Mouse (Mus musculus) gastrocnemius, postnatal 25 days (tissue): ENCODE data around the gene Narfl. TPM values are rescaled to one million over a fixed set of nuclear protein-coding genes. Genes with fewer than 3 reads are reported as not detected.
"Not testable (repeated sequence)": the region's sequence is repeated elsewhere in the genome, so short reads cannot be mapped to it uniquely, and the experiment has no call there.

ENCODE experiments used
- DNase-seq: peaks from one replicate; pipeline ENCODE4 v3.0.0; 2022
- long read RNA-seq, 2 experiments: library from polyadenylated mRNA; stranded (forward); transcript quantifications; one replicate each; pipeline ENCODE4 v2.0.0; 2021
- total RNA-seq, 2 experiments: library from RNA; stranded (reverse); gene quantifications; 1 replicate in 1 of 2; 2 replicates in 1 of 2; pipeline ENCODE4 v1.2.3; 2021

The Narfl gene
- 10 to 100 TPM; 28.9 to 30.8 TPM for total RNA-seq
- long read RNA-seq, experiment 1, transcript Narfl-201 (11 exons, 2,555 nt) = major isoform, 74 of 93 reads
- long read RNA-seq, experiment 1, partial matches to known transcripts = 3 of 93 reads
- long read RNA-seq, experiment 1, other reads (novel, unspliced or antisense) = 15 of 93 reads
- long read RNA-seq, experiment 2, transcript Narfl-201 (11 exons, 2,555 nt) = major isoform, 73 of 81 reads
- long read RNA-seq, experiment 2, partial matches to known transcripts = 1 of 81 reads
- long read RNA-seq, experiment 2, other reads (novel, unspliced or antisense) = 7 of 81 reads

- DNase-seq = peak; percentile 94
These were observed at the start of gene Narfl for GRCm38 (mm10) chr17:25773549-25774120. Gene Narfl (plus strand): TSS chr17:25773776.

- DNase-seq = no peak
These were observed 49.7 kb upstream of the Narfl start for GRCm38 (mm10) chr17:25723919-25724318.

DNA sequence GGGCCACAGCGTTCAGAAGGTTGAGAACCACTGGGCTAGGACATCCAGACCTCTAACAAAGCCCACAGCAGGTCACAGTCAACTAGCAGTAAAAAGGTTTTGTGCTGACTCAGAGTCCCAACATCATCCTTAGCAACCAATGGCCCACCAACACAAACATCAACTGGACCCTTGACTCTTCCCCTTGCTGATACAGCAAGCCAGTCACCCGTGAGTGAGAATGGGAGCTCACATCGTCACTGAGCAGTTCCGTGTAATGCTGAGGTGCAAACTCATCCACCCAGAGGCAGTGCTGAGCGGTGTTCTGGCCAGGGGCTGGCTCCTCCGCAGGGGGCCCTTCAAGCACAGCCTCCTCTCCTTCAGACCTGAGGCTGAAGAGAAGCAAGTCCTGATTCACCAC is 48.3 kb upstream of the Narfl start:
- DNase-seq = no peak

DNA sequence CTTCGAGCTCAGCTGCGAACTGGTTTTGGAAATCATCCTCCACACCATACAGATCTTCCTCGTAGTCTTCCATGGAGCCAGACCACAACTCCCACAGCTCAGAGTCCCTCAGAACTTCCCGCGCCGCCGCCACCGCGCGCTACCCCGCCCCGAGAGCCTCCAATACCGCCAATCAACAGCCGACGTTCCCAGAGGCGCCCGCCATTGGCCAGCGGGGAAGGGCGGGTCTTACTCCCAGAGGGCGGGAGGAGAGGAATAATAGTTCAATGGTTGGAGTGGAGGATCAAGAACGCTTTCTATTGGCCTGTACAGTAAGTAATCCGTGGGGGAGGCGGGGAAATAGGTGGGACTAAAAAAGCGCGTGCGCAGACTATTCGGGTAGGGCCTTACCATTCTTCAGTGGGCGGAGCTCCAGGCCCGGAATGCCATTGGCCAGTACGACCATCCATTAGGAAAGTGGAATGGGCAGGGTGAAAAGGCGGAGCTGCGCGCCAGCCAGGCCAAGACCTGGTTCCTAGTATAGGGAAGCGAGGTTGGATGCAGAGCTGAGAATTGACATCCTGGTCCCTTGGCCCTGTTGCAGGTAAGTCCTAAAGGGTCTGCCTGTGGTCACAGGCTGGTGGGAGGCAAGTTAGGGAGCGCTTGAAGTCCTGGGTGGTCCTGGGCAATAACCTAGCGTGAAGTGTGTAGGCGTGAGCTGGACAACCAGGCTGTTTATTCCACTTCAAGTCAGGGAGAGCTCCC is 46.1 kb upstream of the Narfl start, which contains the start of the genes Chtf18 and Rpusd1:
TSS of gene Chtf18 (minus strand) at position 155 of the 744 bp plus-strand sequence.
TSS of gene Rpusd1 (plus strand) at position 406 of the 744 bp plus-strand sequence.
- peak; percentile 99 for DNase-seq

GRCm38 (mm10) chr17:25728009-25728270 is 45.6 kb upstream of the Narfl start:
- peak; percentile 14 for DNase-seq

- peak; percentile 51 for DNase-seq
These were observed 41.5 kb upstream of the Narfl start for GRCm38 (mm10) chr17:25732082-25732481.

- no peak for DNase-seq
These were observed 38.3 kb upstream of the Narfl start for GRCm38 (mm10) chr17:25735246-25735645.

- DNase-seq = no peak
These were observed 37.8 kb upstream of the Narfl start, which contains the start of gene Mslnl for GRCm38 (mm10) chr17:25735745-25736144. Gene Mslnl (plus strand): TSS chr17:25736042.

- no peak for DNase-seq
These were observed 34.7 kb upstream of the Narfl start for GRCm38 (mm10) chr17:25738861-25739260.

- DNase-seq = not testable (repeated sequence)
These were observed 32.1 kb upstream of the Narfl start for GRCm38 (mm10) chr17:25741471-25741870.

GRCm38 (mm10) chr17:25743831-25744230 is 29.7 kb upstream of the Narfl start:
- no peak for DNase-seq

DNA sequence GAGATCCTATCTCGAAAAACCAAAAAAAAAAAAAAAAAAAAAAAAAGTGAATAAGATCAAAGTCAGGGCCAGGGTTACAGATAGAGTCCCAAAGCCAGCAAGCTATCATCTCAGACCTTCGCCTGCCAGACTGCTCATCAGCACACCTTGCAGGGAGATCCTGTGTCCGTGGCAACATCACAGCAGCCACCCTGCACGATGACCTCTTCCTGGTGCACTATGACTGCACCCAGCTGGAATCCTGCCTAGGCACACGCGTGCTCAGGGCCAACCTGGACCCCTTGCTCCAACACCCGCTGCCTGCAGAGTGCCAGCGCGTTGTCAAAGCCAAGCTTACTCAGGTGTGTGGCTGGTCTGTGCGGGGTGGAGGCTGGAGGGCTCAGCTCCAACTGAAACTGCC is 29.3 kb upstream of the Narfl start:
- no peak for DNase-seq

DNA sequence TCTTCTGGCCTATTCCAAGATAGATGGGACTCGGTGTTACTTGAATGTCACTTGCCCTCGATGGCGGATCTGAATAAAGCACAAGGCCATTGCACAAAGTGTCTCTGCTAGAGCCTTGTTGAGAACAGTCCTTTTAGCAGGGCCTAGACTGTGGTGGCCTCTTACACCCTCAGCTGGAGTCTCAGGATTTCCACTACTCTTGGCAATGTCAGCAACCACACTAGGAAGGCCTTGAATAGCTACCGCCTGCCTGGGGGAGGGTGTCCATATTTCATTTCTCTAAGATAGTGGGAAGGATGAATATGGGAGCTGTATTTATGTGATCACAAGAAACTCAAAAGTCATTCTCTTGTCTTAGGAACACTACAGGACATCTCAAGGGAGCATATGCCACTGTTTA is 25.3 kb upstream of the Narfl start:
- DNase-seq = no peak

DNA sequence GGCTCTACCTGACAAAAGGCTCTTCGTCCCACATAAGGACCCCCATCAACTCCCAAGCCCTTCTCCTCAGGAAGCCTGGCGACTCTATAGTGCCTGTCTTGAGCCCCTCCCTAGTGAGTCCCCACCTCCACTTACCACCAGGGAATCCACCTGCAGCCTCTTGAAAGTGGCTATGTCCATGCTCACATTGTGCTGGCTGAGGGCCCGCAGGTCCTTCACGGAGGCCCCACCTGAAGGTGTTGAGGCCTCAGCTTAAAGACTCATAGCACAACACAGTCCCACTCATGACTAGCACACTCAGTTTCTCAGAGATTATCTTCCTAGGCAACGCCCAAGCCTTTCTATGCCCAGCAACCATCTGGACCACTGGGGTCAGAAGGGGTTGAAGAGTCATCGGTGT is 24.3 kb upstream of the Narfl start:
- DNase-seq = no peak

DNA sequence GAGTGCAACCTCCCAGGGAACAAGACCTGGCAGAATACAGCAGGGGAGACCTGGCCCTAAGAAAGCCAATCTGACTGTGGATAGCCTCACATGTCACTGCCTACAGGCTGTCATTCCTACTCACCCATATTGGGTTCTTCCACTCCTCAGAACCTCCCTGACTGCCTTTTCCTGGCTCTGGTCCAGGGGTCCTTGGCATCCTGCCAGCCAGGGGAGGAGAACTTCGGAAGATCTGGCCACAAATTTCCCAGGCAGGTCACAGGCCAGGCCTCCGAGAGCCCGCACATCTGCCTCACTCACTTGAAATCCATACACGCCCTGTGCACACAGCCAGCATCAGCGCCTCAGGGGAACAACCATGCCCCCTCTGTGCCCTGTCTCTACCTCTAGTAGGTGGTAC is 22.1 kb upstream of the Narfl start:
- DNase-seq = no peak

GRCm38 (mm10) chr17:25754241-25754640 is 19.3 kb upstream of the Narfl start, which contains the start of gene Msln:
Gene Msln (minus strand): TSS chr17:25754378.
- no peak for DNase-seq

DNA sequence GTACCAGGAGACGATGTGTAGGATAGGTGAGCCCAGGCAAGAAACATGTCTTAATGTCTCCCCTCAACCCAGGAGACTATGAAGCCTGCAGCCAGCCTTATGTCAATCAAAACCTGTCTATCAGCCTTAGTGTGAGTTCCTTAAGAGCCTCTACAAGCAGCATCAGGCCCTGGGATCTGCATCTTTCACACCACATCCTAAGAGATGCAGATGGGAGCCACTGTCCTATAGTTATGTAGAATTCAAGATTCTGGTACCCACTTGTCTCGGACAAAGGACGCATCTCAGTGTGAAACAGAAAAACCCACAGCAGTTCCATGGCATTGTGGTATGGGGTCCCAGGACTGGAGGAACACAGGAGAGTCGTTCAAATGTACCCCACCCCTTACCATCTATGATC is 18.5 kb upstream of the Narfl start:
- DNase-seq = no peak

DNA sequence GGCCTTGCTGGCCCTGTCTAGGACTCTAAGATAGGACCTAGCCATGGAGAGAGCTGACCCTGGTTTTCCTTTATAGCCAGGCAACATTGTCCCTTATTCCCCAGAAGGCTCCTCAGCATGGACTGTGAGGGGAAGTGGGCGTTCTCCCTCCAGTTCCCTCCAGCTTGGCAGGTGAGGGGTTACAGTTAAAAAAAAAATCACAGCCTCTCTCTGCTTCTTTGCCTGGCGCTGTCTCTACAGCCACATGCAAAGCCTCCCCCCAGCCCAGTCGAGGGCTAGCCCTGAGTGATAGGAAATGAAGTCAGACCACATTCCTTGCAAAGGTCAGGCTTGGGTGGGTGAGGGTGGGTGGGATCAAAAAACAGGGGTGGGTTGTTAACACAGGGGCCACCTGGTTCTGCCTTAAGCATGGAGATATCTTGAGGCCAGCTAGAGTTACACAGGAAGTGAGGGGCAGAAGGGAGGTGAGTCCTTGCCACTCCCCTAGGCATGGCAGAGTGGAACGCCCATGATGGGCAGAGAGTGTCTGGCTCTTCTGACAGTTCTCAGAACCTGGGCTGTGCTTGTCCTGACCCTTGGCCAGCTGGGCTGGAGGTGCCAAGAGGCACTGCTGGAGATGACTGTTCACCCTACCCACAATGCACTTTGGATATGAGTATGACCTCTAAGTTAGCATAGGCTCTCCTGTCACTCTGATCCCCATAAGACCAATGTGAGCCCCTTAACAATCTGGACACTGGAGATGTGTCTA is 17.8 kb upstream of the Narfl start:
- DNase-seq = no peak

DNA sequence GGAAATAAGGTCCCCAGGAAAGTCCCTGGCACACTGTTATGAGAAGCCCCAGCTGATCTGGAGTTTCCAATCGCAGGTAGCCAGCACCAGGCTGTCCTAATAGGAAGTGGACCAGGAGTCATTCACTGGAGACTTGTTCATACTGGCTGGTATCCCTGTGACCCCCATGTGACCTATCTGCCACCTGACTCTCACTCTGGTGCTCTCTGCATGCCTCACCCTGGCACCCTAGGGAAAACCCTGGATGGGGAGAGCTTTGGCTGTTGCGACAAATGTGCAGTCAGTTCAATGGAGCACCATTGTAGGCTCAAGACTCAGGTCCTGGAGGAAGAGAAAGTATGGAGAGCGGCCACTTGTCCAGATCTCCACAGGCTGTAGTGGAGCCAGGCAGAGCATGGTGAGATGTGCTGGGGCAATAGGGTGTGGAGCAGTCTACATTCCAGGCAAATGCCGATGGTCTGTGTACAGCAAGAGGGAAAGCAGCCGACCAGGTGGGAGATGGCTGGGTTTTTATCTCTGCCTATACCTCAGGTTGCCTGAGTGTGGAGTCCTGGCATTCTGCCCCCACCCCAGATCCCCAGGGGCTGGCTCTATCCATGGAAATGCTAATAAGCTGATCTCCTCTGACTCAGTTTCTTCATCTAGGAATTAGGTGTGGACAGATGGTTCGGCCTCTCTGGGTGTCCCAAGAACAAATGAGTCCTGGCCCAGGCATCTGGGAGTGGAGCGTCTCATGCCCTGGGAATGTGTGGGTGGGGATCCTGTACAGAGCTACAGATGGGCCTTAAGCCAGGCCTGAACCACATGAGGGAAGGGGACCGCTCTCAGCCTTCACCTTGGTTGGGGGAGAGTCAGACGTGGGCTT is 17.0 kb upstream of the Narfl start:
- no peak for DNase-seq

DNA sequence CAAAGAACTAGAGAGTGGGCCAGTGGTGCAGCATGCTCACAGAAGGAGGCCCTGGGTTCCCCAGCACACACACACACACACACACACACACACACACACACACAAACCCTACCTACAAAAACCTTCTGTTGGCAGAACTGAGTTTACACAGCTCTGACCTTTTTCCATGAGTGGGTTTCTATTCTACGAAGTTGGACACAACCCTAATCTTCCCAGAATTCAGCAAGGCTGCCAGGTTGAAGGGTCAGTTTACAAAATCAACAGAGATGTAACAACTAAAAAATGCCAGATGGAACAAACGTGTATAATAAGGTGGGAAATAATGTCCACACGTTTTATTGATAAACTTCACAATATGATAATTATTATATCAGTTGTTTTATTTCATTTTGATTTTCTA is 15.9 kb upstream of the Narfl start:
- no peak for DNase-seq

- DNase-seq = no peak
These were observed 13.4 kb upstream of the Narfl start for GRCm38 (mm10) chr17:25760148-25760547.

DNA sequence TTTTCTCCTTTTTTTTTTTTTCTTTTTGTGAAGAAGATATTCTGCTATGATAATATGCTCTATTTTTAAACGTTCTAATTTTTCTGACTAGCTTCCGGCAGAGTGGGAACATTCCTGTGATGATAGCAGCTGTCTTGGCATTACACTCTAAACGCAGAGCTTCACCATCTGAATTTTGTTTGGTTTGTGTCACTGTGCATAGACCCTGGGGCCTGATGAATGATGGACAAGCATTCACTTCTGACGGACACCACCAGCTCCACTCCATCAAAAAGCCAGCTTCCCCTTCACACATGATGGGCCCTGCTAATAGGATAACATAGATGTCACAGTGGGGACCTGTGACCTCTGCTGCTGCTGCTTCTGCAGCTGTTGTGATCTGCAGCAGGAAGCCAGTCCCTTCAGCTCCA is 12.0 kb upstream of the Narfl start:
- no peak for DNase-seq
